Mouse (Mus musculus) cerebellum, adult 2 months (tissue): Measurements from ENCODE around the gene Lsm7. TPM values are rescaled to one million over a fixed set of nuclear protein-coding genes. Genes with fewer than 3 reads are reported as not detected.

Experiments used
- DNase-seq, 2 experiments: peaks; one replicate each; pipeline ENCODE4 v3.0.0; 2021
- H3K27ac ChIP-seq: fragments of 200-500 bp; 2 replicates; pipeline ENCODE4 v1.5.1; 2012; ENCODE audit warnings: low read length, control low read depth, inconsistent platforms; ENCODE audit not compliant: insufficient read depth
- H3K27me3 ChIP-seq: fragments of 200-500 bp; 2 replicates; pipeline ENCODE4 v1.6.1; 2012; ENCODE audit warnings: inconsistent platforms, mild to moderate bottlenecking, low read length, moderate library complexity; ENCODE audit not compliant: control insufficient read depth, insufficient read depth
- H3K4me1 ChIP-seq: fragments of 200-500 bp; 2 replicates; pipeline ENCODE4 v1.6.1; 2011; ENCODE audit warnings: low read length; ENCODE audit not compliant: control insufficient read depth, insufficient read depth
- H3K4me3 ChIP-seq: fragments of 200-500 bp; replicated peaks from 2 replicates; pipeline ENCODE3; 2011; ENCODE audit warnings: mild to moderate bottlenecking, low read depth, low read length, control low read depth; ENCODE audit not compliant: insufficient read depth
- CTCF ChIP-seq: fragments of 200-500 bp; IDR thresholded peaks from 2 replicates; pipeline ENCODE4 v1.5.1; 2011; ENCODE audit warnings: low read depth, mild to moderate bottlenecking, control low read depth, low read length, moderate library complexity, borderline replicate concordance; ENCODE audit not compliant: insufficient read depth
- POLR2A ChIP-seq: fragments of 200-500 bp; IDR thresholded peaks from 2 replicates; pipeline ENCODE4 v1.6.1; 2011; ENCODE audit warnings: low read length, control low read depth, borderline replicate concordance; ENCODE audit not compliant: insufficient read depth
- WGBS: fragments of 180-500 bp; shearing (Covaris S2); methylation state at CpG from one replicate; pipeline ENCODE4 v1.1.7; 2018; 5-methylcytosine and 5-hydroxymethylcytosine counted together
- polyA plus RNA-seq: library from polyadenylated mRNA; depleted of rRNA; stranded (reverse); fragments of >200 nt; gene quantifications from 2 replicates; pipeline ENCODE4 v1.2.3, GENCODE M21; 2012

Lsm7 gene
- polyA plus RNA-seq, 1 experiment: 215 TPM

GRCm38 (mm10) chr10:80814800-80815199, 40.2 kb downstream of the Lsm7 start:
- DNase-seq: no peak

GRCm38 (mm10) chr10:80813366-80813765, 41.6 kb downstream of the Lsm7 start, which contains the start of gene Jsrp1:
Gene Jsrp1 (minus strand): TSS chr10:80813498.
- no peak for DNase-seq
- H3K4me1 ChIP-seq: peaks cover 2% of the 10 kb centered on the region; the same call in 1 of the 2 replicates
- no peaks in the 10 kb centered on the region for H3K27me3 ChIP-seq
- H3K4me3 ChIP-seq: no peak within 1 kb of the TSS
- WGBS: 45% methylated on average over 4 of the region's 4 CpGs
- H3K27ac ChIP-seq: no peak within 1 kb of the TSS
- TF ChIP-seq POLR2A (no peak), CTCF (no peak)

More at GRCm38 (mm10) chr10:80814800-80815199, 40.2 kb downstream of the Lsm7 start:
- WGBS: 34% methylated on average over 7 of the region's 7 CpGs
- no peaks in the 10 kb centered on the region for H3K27me3 ChIP-seq
- TF ChIP-seq POLR2A (no peak), CTCF (no peak)
- H3K27ac ChIP-seq: no peak overlapping the region
- no peaks in the 10 kb centered on the region for H3K4me1 ChIP-seq
- no peak overlapping the region for H3K4me3 ChIP-seq

GRCm38 (mm10) chr10:80812391-80813041, 42.5 kb downstream of the Lsm7 start:
- peaks cover 7% of the 10 kb centered on the region; the same call in 1 of the 2 replicates for H3K4me1 ChIP-seq
- no peak for TF ChIP-seq POLR2A
- TF ChIP-seq CTCF: no peak
- no peak overlapping the region for H3K27ac ChIP-seq
- DNase-seq: no peak
- H3K4me3 ChIP-seq: no peak overlapping the region
- H3K27me3 ChIP-seq: no peaks in the 10 kb centered on the region
- 67% methylated on average over 5 of the region's 5 CpGs for WGBS

GRCm38 (mm10) chr10:80810084-80810483, 44.9 kb downstream of the Lsm7 start:
- Histone ChIP-seq H3K4me3 (no peak overlapping the region), H3K4me1 (peaks cover 16% of the 10 kb centered on the region), H3K27ac (no peak overlapping the region), H3K27me3 (no peaks in the 10 kb centered on the region)
- no peak for TF ChIP-seq POLR2A
- no peak for TF ChIP-seq CTCF
- 13% methylated on average over 18 of the region's 20 CpGs for WGBS
- DNase-seq: no peak

GRCm38 (mm10) chr10:80808985-80809632, 45.9 kb downstream of the Lsm7 start:
- no peaks in the 10 kb centered on the region for H3K27me3 ChIP-seq
- DNase-seq: no peak
- WGBS: 25% methylated on average over 18 of the region's 18 CpGs
- no peak for TF ChIP-seq CTCF
- no peak for TF ChIP-seq POLR2A
- H3K4me1 ChIP-seq: peaks cover 16% of the 10 kb centered on the region
- H3K27ac ChIP-seq: no peak overlapping the region
- no peak overlapping the region for H3K4me3 ChIP-seq

- TF ChIP-seq POLR2A: no peak
- TF ChIP-seq CTCF: no peak
- Histone ChIP-seq H3K27ac (no peak overlapping the region), H3K4me3 (no peak overlapping the region), H3K4me1 (peaks cover 16% of the 10 kb centered on the region), H3K27me3 (no peaks in the 10 kb centered on the region)
- WGBS: 29% methylated on average over 40 of the region's 40 CpGs
- DNase-seq: no peak
These were observed 46.7 kb downstream of the Lsm7 start for GRCm38 (mm10) chr10:80808099-80808984.

GRCm38 (mm10) chr10:80807057-80807627, 47.9 kb downstream of the Lsm7 start:
- Histone ChIP-seq H3K4me1 (peaks cover 20% of the 10 kb centered on the region), H3K4me3 (peak overlapping the region; percentile 53), H3K27ac (peak overlapping the region; percentile 76), H3K27me3 (no peaks in the 10 kb centered on the region)
- no peak for TF ChIP-seq CTCF
- TF ChIP-seq POLR2A: peak; percentile 82
- DNase-seq: peak; percentile 90 to 94
- under 1% methylated on average over 58 of the region's 58 CpGs for WGBS
